Mouse (Mus musculus): ENCODE results near the gene Serpinb7. TPM values are rescaled to one million over a fixed set of nuclear protein-coding genes. Genes with fewer than 3 reads are reported as not detected.

Gene Serpinb7
- polyA plus RNA-seq (2012; rRNA removed): not detected in 2 replicates

GRCm38 (mm10) chr1:107399355-107399754, at the start of gene Serpinb7:
Gene Serpinb7 (plus strand): TSS chr1:107399655.

GRCm38 (mm10) chr1:107360898-107361297, 38.6 kb upstream of the Serpinb7 start, which contains the start of gene Serpinb11:
Gene Serpinb11 (plus strand): TSS chr1:107361198.

Other genes starting within 250 kb of the Serpinb7 start
- not detected in 2 replicates for gene Serpinb3b, start 121.3 kb upstream of the Serpinb7 start, polyA plus RNA-seq (2012; rRNA removed)
- not detected in 2 replicates for gene Serpinb3c, start 121.3 kb upstream of the Serpinb7 start, polyA plus RNA-seq (2012; rRNA removed)
- 0.38 and 0.44 TPM in 2 replicates for gene Serpinb11, start 38.5 kb upstream of the Serpinb7 start, polyA plus RNA-seq (2012; rRNA removed)
- 0.07 TPM in 1 of 2 replicates, not detected in the other for gene Serpinb2, start 111.8 kb downstream of the Serpinb7 start, polyA plus RNA-seq (2012; rRNA removed)
- 0.69 and 1.0 TPM in 2 replicates for gene Serpinb8, start 190.4 kb downstream of the Serpinb7 start, polyA plus RNA-seq (2012; rRNA removed)